Mouse (Mus musculus) liver, embryonic 16.5 days (tissue): ENCODE data around the gene Grk4. TPM values are rescaled to one million over a fixed set of nuclear protein-coding genes. Genes with fewer than 3 reads are reported as not detected.
"Not testable (repeated sequence)": the region's sequence is repeated elsewhere in the genome, so short reads cannot be mapped to it uniquely, and the experiment has no call there.

Experiments used
- ATAC-seq: fragments of 200-750 bp; cut with Nextera tagmentation; 2 replicates; pipeline ENCODE4 v1.8.0; 2017; ENCODE audit warnings: low read depth, mild to moderate bottlenecking, moderate number of reproducible peaks, moderate library complexity
- H3K27ac ChIP-seq: fragments of 300-500 bp; sonication (generic); 2 replicates; pipeline ENCODE4 v1.5.1; 2014; ENCODE audit warnings: mild to moderate bottlenecking, low read length
- H3K27me3 ChIP-seq: fragments of 300-500 bp; sonication (generic); 2 replicates; pipeline ENCODE4 v1.6.1; 2014; ENCODE audit warnings: low read depth, low read length, mixed read lengths; ENCODE audit not compliant: control insufficient read depth, insufficient read depth
- H3K36me3 ChIP-seq: fragments of 300-500 bp; sonication (generic); 2 replicates; pipeline ENCODE4 v1.6.1; 2014; ENCODE audit warnings: mild to moderate bottlenecking; ENCODE audit not compliant: control insufficient read depth, insufficient read depth
- H3K4me1 ChIP-seq: fragments of 300-500 bp; sonication (generic); 2 replicates; pipeline ENCODE4 v1.6.1; 2014; ENCODE audit warnings: low read depth, low read length, mixed read lengths; ENCODE audit not compliant: control insufficient read depth
- H3K4me2 ChIP-seq: fragments of 300-500 bp; sonication (generic); 2 replicates; pipeline ENCODE4 v1.6.1; 2014; ENCODE audit warnings: low read depth, low read length, mixed read lengths
- H3K4me3 ChIP-seq: fragments of 300-500 bp; sonication (generic); 2 replicates; pipeline ENCODE4 v1.5.1; 2014; ENCODE audit warnings: low read depth, mild to moderate bottlenecking, low read length
- H3K9ac ChIP-seq: fragments of 300-500 bp; sonication (generic); 2 replicates; pipeline ENCODE4 v1.6.1; 2014; ENCODE audit warnings: low read depth, low read length
- H3K9me3 ChIP-seq: fragments of 300-500 bp; sonication (generic); replicated peaks from 2 replicates; pipeline ENCODE4 v1.6.1; 2016; ENCODE audit warnings: low read length; ENCODE audit not compliant: control insufficient read depth
- WGBS: fragments of 180-500 bp; shearing (Covaris S2); extraction: QIAGEN DNeasy Blood & Tissue Kit; methylation state at CpG from one replicate; pipeline ENCODE4 v1.1.7; 2014; ENCODE audit not compliant: insufficient replicate concordance; 5-methylcytosine and 5-hydroxymethylcytosine counted together
- polyA plus RNA-seq: library from polyadenylated mRNA; unstranded; fragments of >200 nt; fragmentation: Nextera tagmentation; extraction: Ambion mirVana; gene quantifications from 2 replicates; pipeline ENCODE4 v1.2.1, GENCODE M21; 2015

Grk4 gene
- polyA plus RNA-seq, 1 experiment from 2014 or later, result 0.91 TPM

DNA sequence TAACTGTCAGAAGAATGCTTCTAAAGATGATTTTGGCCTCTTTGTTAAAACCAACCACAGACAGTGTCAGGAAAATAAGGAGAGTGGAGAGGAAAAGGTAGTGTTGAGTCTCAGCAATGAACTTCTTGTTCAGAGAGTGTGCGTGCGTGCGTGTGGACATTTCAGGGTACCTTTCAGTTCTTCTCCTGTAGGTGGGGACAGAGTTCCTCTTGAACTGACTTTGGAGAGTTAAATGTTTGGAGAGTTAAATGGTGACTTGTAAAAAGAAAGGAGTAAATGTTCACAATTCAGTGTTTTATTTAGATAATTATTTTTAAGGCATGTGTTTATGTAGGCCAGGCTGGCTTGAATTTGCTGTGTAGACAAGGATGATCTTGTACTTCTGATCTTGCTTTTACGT lies 10.1 kb downstream of the Grk4 start:
- Histone ChIP-seq H3K27me3 (no peaks in the 10 kb centered on the region), H3K4me1 (no peaks in the 10 kb centered on the region), H3K9me3 (no peaks in the 10 kb centered on the region), H3K36me3 (no peaks in the 10 kb centered on the region), H3K4me3 (no peak overlapping the region), H3K4me2 (no peak overlapping the region), H3K9ac (no peak overlapping the region), H3K27ac (no peak overlapping the region)
- no peak for ATAC-seq
- WGBS, result 54% methylated on average over 4 of the region's 4 CpGs

DNA sequence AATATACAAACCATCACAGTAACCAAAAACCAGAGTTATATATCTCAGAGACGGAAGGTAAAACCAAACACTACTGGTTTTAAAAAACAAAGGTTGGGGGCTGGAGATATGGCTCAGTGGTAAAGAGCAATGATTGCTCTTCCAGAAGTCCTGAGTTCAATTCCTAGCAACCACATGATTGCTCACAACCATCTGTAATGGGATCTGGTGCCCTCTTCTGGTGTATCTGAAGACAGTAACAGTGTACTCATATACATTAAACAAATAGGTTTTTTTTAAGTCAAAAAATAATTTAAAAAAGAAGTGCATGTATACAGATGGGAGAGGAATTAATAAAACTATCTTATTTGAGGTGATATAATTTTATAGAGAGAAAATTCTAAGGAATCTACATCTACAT lies 29.7 kb downstream of the Grk4 start:
- no peaks in the 10 kb centered on the region for H3K36me3 ChIP-seq
- H3K9me3 ChIP-seq, result no peaks in the 10 kb centered on the region
- H3K4me3 ChIP-seq, result no peak overlapping the region
- H3K27ac ChIP-seq, result no peak overlapping the region
- 69% methylated on average over 1 of the region's 1 CpGs for WGBS
- no peak overlapping the region for H3K4me2 ChIP-seq
- no peaks in the 10 kb centered on the region for H3K4me1 ChIP-seq
- ATAC-seq, result no peak
- H3K27me3 ChIP-seq, result no peaks in the 10 kb centered on the region
- H3K9ac ChIP-seq, result no peak overlapping the region

DNA sequence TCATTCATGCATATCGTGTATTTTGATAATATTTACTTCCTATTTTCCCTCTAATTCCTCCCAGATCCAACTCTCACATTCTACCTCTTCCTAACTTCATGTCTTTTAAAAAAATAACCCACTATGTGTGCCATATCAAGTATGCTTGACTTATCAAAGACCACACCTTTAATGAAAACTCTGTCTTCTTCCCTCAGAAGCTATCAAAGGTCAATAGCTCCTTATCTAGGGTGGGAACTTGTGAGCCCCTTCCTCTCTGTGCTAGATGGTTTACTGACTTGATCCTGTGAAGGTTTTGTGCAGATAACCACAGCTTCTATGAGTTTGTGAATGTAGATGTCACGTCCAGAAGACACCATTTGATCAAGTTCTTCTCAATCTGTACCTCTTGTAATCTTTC lies 32.6 kb downstream of the Grk4 start:
- Histone ChIP-seq H3K27me3 (no peaks in the 10 kb centered on the region), H3K4me3 (no peak overlapping the region), H3K9me3 (no peaks in the 10 kb centered on the region), H3K9ac (no peak overlapping the region), H3K36me3 (no peaks in the 10 kb centered on the region), H3K27ac (no peak overlapping the region), H3K4me1 (no peaks in the 10 kb centered on the region), H3K4me2 (no peak overlapping the region)
- 32% methylated on average over 2 of the region's 2 CpGs for WGBS
- ATAC-seq, result no peak

DNA sequence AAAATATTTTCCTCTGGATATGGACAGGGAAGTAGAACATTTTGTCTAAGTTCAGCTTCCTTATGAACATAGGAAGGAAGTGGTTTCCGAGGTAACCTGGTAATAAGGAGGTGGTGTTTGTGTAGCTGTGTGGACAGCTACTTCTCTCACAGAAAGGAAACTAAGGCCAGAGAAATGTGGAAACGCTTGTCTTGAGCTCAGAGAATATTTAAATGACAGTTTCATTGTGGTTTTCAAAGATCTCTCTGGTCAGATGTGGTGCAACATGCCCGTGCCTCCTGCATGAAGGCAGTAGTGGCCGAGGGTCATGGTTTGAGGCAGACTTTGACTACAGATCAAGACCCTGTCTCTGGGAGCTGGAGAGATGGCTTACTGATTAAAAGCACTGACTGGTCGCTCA lies 35.3 kb downstream of the Grk4 start:
- Histone ChIP-seq H3K4me1 (no peaks in the 10 kb centered on the region), H3K36me3 (no peaks in the 10 kb centered on the region), H3K4me3 (no peak overlapping the region), H3K9ac (no peak overlapping the region), H3K27ac (peak overlapping the region; percentile 33; the same call in 1 of the 2 replicates), H3K27me3 (no peaks in the 10 kb centered on the region), H3K4me2 (no peak overlapping the region), H3K9me3 (no peaks in the 10 kb centered on the region)
- ATAC-seq, result no peak
- WGBS, result 17% methylated on average over 5 of the region's 5 CpGs

DNA sequence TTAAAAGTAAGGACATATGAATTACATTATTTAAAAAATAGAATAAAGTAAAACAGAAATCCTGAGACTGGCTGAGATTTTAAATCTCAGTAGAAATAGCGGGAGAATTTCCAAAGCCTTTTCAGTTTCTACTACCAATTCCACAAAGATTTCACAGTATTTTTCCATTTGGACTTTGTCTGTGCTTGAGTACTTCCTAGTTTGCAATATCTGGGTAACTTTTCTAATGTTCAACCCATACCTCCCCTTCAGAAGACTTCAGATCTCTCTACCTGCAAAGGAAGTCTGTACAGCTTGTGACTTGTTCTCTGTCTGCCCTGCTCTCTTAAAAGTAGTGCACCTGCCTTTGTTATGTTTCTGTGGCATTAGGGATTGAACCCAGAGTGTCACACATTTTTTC lies 48.3 kb downstream of the Grk4 start:
- ATAC-seq, result no peak

DNA sequence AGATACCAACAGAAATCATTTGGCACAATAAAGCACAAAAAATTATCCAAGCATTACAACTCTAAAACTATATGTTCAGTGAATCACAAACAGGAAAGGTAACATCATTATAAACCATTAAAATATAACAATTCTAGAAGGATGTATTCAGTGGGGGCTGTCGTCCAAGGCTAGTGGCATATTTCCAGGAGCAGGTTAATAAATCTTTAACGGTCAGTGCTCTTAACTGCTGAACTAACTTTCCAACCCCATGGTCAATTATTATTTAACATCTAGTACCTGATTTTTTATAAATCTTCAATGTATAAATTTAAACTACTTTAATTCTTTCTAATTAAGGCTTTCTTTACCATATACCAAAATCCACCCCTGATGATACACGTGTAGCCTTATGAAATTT lies 54.2 kb downstream of the Grk4 start:
- WGBS, result 68% methylated on average over 3 of the region's 3 CpGs
- H3K9ac ChIP-seq, H3K27ac ChIP-seq, H3K36me3 ChIP-seq, H3K4me2 ChIP-seq, H3K9me3 ChIP-seq, H3K4me3 ChIP-seq, ATAC-seq, H3K4me1 ChIP-seq, H3K27me3 ChIP-seq: not testable (repeated sequence)

More for the DNA sequence above, 48.3 kb downstream of the Grk4 start:
- Histone ChIP-seq H3K27me3 (no peaks in the 10 kb centered on the region), H3K4me3 (no peak overlapping the region), H3K9ac (no peak overlapping the region), H3K27ac (no peak overlapping the region), H3K9me3 (no peaks in the 10 kb centered on the region), H3K4me1 (no peaks in the 10 kb centered on the region), H3K4me2 (no peak overlapping the region), H3K36me3 (no peaks in the 10 kb centered on the region)
- 69% methylated on average over 1 of the region's 1 CpGs for WGBS

DNA sequence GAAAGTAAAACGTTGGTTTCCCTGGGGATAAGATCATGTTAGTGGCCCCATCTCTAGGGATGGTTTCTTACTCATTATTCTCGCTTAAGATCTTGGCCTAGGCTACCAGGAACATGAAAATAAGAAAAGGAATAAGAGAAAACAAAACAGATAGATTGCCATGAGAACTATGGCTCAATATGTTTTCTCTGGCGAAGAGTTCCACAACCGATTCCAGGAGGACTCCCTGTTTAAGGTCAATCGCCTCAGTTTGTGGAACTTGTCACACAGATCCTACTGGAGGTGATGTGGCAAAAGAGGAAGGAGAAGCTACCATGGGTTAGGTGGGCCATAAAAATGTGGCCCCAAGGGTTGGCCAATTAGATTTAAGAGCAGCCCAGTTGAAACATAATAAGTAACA lies 54.6 kb downstream of the Grk4 start:
- Histone ChIP-seq H3K9me3 (no peaks in the 10 kb centered on the region), H3K36me3 (no peaks in the 10 kb centered on the region), H3K27me3 (no peaks in the 10 kb centered on the region; the same call in 1 of the 2 replicates), H3K27ac (no peak overlapping the region), H3K4me2 (no peak overlapping the region), H3K4me3 (no peak overlapping the region), H3K4me1 (no peaks in the 10 kb centered on the region), H3K9ac (no peak overlapping the region)
- WGBS, result 61% methylated on average over 5 of the region's 5 CpGs
- ATAC-seq, result no peak

DNA sequence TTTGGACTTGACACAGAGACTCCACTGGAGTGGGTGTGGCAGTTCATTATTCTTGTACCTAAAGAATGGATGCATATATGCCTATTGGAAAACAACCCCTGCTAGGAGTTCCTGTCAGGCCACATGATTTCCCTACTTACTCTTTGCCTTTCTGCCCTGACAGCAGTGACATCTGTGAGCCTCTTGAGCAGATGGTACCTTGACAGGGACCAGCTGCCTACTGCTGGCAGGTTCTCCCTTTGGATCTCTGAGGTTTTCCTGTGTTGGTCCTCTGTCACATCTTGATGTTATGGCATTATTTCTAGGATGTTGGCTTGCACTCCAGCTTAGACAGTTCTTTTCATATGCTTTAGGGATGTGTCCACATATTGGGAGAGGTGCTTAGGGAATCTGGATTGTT lies 69.0 kb downstream of the Grk4 start:
- H3K27me3 ChIP-seq, result no peaks in the 10 kb centered on the region
- H3K9ac ChIP-seq, result no peak overlapping the region
- no peaks in the 10 kb centered on the region for H3K9me3 ChIP-seq
- H3K4me3 ChIP-seq, result no peak overlapping the region
- no peak for ATAC-seq
- H3K4me2 ChIP-seq, result no peak overlapping the region
- H3K27ac ChIP-seq, result no peak overlapping the region
- H3K4me1 ChIP-seq, result peaks cover 7% of the 10 kb centered on the region
- no peaks in the 10 kb centered on the region for H3K36me3 ChIP-seq

DNA sequence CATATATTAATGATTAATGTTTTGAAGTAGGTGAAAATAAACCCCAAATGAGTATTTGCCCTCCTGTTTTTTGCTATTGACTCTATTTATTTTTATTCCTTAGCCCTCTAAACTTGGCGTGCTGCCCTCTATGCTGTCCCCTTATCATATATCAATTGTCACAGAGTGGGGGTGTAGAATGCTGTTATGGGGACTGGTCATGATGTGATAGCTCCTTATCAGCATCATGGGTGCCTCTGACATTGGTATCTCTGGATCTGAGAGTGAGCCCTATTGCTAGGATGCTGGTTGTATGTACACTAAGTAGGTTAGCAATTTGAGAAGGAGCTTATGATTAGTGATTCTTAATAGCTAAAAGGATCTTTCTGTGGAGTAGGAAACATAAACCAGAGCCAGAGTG lies 70.1 kb downstream of the Grk4 start:
- no peaks in the 10 kb centered on the region for H3K36me3 ChIP-seq
- H3K4me1 ChIP-seq, result peaks cover 7% of the 10 kb centered on the region
- 9% methylated on average over 1 of the region's 1 CpGs for WGBS
- no peaks in the 10 kb centered on the region for H3K27me3 ChIP-seq
- H3K4me3 ChIP-seq, result no peak overlapping the region
- peak; percentile 78 for ATAC-seq
- H3K4me2 ChIP-seq, result peak overlapping the region; percentile 4; the same call in 1 of the 2 replicates
- H3K9ac ChIP-seq, result no peak overlapping the region
- no peaks in the 10 kb centered on the region for H3K9me3 ChIP-seq
- no peak overlapping the region for H3K27ac ChIP-seq

DNA sequence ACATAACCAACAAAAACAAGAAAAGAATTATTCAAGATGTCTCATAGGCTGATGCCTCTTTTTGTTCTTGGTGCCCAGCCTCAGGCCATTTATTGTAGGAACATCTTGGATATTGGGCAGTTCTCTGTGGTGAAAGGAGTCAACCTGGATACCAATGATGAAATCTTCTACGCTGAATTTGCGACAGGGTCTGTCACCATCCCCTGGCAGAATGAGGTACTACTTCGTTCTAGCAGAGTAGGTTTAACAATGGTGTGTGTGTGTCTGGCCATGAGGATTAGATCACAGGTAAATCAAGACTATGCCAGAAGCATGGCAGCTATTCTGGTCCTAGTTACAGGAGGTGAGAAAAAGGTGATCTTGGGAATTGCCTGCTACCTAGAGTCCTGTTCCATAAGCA lies 91.3 kb downstream of the Grk4 start:
- Histone ChIP-seq H3K9ac (no peak overlapping the region), H3K9me3 (no peaks in the 10 kb centered on the region), H3K36me3 (no peaks in the 10 kb centered on the region), H3K4me1 (no peaks in the 10 kb centered on the region), H3K4me2 (no peak overlapping the region), H3K4me3 (no peak overlapping the region), H3K27ac (no peak overlapping the region), H3K27me3 (no peaks in the 10 kb centered on the region; the same call in 1 of the 2 replicates)
- WGBS, result 48% methylated on average over 3 of the region's 3 CpGs
- no peak for ATAC-seq
